Mouse (Mus musculus) B cell, adult 62 days (primary cell): ENCODE data around the gene Mafk. TPM values are rescaled to one million over a fixed set of nuclear protein-coding genes. Genes with fewer than 3 reads are reported as not detected.

Experiments used
- total RNA-seq: library from RNA; stranded (reverse); gene quantifications from 4 replicates; pipeline ENCODE4 v1.2.4, GENCODE M21; 2023

Mafk gene
- 324 to 351 TPM (median 339 TPM) in 4 replicates for total RNA-seq

DNA sequence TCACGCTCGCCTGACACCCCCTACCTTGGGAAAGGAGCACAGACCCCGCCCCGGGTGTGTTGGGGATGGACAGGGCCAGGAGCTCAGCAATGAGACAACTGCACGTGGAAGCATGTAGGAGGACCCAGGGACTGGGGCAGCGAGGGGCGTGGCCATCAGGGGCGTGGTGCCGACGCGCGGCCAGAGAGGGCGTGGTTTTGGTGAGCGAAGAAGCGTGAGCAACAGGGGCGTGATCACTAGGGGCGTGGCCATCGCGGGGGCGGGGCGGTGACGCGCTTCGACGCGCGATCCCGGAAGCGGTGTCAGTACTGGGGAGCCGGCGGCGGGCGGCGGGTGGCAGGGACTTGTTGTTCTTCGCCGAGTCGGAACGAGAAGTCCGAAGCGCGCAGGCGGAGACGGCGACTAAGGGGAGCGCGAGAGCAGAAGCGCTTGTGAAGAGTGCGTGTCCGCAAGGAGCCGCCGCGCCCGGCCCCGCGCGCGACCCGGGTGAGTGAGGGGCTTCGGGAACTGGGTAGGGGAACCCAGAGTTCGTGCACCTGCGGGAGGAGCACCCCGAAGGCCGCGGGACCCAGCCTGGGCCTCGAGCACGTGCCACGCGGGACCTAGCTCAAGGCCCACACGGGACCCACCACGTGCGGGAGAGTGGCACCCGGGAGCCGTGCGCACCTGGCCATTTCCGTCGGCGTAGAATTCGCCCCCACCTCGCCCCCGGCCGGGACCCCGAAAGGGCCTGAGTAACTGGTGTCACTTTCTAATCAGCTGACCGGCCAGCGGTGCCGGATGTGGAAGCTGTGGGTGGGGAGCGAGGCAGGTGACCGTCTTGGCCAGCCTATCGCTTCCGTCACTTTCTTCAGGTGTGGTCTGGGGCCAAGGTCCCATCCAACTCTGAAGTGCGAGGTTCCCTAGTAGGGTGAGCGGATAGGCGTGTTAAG is at the start of gene Mafk:
Mafk (plus strand) TSS at position 287 of the 932 bp plus-strand sequence.

DNA sequence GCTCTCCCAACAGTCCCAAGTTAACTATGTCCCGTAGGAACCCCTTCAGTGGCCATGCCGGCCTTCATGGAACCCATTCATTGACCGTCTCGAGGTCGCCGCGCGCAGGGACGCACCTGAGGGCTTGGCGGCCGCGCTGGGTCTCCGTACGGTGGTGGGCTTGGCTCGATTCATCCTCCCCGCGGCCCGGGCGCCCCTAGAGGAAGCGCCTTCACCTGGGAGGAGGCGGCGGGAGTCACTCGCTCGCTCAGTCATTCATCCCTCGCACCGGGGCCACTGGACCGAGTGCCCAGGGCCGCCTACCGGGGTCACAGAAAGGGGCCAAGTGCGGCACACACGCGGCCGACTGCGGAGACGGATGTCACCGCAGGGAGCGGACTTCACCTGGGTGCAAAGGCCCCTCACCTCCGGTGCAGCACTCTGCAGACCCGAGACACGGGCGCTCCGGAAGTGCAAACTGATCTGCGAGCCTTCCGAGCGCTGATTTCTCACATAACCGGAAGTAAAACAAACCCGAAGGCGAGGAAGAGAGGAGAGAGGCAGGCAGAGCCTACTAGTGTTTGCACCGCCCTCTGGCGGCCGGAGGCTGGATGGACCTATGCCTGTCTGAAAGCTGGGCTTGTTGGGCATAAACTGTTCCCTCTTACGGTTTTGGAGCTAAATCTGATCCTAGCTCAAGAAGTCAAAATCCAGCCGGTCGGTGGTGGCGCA is 15.9 kb upstream of the Mafk start, which contains the start of gene Ints1:
Ints1 (minus strand) TSS at position 459 of the 711 bp plus-strand sequence.

DNA sequence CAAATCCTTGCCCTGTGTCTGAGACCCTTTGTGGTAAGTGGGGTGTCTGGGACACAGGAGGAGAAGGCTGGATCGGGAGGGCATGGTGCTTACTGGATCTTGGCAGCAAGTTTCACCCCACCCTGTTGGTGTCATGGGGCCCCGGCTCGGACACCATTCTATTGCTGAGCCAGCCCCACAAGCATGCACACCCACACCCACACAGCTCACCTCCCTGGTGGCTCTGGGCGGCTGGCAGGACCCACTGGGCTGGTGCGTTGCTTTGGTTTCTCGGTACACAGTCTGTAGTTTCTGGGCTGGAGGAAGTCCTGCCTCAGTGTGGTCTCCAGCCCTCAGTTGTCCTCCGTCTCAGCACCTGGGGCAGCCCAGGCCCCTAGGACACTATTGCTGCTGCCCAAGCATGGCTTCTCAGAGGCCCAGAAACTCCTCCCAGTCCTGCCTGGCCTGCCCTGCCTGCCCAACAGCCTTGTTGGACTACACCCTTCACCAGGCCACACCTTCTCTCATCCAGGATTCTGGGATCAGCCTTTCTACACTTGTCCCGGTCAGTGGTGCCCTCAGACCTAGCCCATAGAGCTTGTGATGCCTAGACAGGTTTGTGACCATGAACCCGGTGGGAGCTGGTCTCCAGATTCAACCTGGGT is 28.3 kb downstream of the Mafk start, which contains the start of gene Tmem184a:
Tmem184a (minus strand) TSS at position 380 of the 644 bp plus-strand sequence.

DNA sequence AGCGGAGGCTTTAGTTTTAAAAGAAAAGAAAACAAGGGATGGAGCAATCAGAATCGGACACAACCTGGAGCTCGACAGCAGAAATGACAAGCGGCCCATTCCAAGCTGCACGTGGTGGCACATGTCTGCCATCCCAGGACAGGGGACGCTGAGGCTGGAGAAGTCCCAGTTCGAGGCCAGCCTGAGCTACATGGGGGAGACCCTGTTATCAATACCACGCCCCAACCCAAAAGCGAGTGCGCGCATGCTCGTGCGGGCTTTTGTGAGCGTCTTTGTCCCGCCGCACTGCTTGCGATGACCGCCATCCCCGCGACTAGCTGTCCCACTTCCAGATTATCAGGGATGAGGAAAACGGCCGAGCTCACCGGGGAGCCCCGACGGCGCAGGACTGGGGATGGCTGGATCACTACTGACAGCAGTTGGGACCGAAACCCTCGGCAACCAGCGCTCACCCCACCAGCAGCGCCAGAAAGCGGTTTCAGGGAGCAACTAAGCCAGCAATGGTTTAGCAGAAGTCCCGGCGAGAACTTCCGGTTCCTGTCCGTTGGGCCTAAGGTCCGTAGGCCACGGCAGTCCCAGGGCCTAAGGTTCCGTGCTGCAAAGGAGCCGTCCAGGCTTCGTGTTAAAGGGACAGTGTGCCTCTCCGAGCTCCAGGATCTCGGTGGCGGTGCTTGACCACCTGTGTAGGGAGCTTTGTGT is 35.2 kb downstream of the Mafk start, which contains the start of the genes Gm26938 and Psmg3:
Gm26938 (minus strand) TSS at position 51 of the 699 bp plus-strand sequence.
Psmg3 (minus strand) TSS at position 529 of the 699 bp plus-strand sequence.

Other genes with a start within 250 kb of the Mafk start
- not detected in 4 replicates for gene Uncx, start 248.0 kb upstream of the Mafk start, total RNA-seq
- not detected in 4 replicates for gene Micall2, start 55.2 kb upstream of the Mafk start, total RNA-seq
- 103 to 121 TPM (median 112 TPM) in 4 replicates for gene Ints1, start 15.8 kb upstream of the Mafk start, total RNA-seq
- not detected in 4 replicates for gene Tmem184a, start 28.4 kb downstream of the Mafk start, total RNA-seq
- not detected in 4 replicates for gene Gm26938, start 34.9 kb downstream of the Mafk start, total RNA-seq
- 14.6 to 17.4 TPM (median 15.3 TPM) in 4 replicates for gene Psmg3, start 35.4 kb downstream of the Mafk start, total RNA-seq
- gene Elfn1, start 116.4 kb downstream of the Mafk start, total RNA-seq, result not detected in 4 replicates